Mouse (Mus musculus): ENCODE results near the gene Gm10488. TPM values are rescaled to one million over a fixed set of nuclear protein-coding genes. Genes with fewer than 3 reads are reported as not detected.
"Not testable (repeated sequence)": the region's sequence is repeated elsewhere in the genome, so short reads cannot be mapped to it uniquely, and the experiment has no call there.

Gm10488 gene
- not detected for total RNA-seq (2021)
- long read RNA-seq, result 0 reads

DNA sequence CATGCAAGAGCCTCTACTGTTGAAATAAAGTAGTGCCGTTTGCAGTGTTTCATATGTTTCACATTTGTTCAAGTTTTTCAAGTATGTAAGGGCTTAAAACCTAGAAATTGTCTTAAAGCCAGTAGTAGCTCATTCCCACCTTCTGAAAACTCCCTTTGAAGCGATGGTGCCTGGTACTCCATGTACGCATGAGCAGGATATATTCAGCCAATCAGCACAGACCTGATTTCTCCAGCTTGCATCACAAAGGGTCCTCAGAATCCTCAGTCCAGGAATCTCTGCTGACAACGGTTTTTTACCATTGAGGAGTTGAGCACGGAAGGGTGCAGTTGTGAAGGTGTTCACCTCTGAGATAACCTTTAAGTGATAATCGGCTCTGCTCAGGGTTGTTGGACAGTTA lies at the start of gene Gm10488:
Gene Gm10488, plus strand, starts transcription at position 301 of the 400 bp plus-strand sequence.
- not testable (repeated sequence) for DNase-seq (ENCODE audit: low spot score in 2 of 2)

Small RNA genes lying within 50 kb of the gene (microRNA-seq; reads per million reads assigned to microRNA genes)
- 0 reads per million in 2 experiments for gene Gm44298
